Mouse (Mus musculus) myocyte (in vitro differentiated cells): ENCODE measurements around the gene Ptprcap.

Experiments used
- CEBPB ChIP-seq: IDR thresholded peaks from 2 replicates; pipeline ENCODE4 v1.6.1; 2011; ENCODE audit warnings: mild to moderate bottlenecking, moderate library complexity; ENCODE audit not compliant: poor library complexity, insufficient read depth, severe bottlenecking
- E2F4 ChIP-seq: IDR thresholded peaks from one replicate; pipeline ENCODE4 v1.6.1; 2011; ENCODE audit warnings: mild to moderate bottlenecking, control low read depth, moderate library complexity; ENCODE audit not compliant: insufficient read depth
- POLR2A ChIP-seq: IDR thresholded peaks from one replicate; pipeline ENCODE4 v1.6.1; 2011; ENCODE audit warnings: low read depth, mild to moderate bottlenecking, control low read depth, moderate library complexity; ENCODE audit not compliant: insufficient read length

DNA sequence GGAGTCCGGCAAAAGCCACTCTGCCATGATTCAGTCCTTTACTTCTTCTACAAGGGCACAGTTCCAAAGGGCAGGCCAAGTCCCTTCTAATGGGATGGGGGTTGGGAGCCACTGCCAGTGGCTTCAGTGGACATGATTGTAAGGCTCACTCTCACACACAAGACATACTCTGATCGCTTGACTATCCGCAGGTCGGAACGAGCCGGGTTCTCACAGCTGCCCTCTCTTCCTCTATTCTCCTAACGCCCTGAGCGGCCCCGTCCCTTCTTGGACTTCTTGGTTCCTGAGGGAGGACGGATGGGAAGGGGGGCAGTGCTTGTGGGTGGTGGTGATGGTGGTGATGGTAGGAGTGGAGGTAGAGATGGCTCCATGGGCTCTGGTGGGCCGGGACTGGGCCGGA lies 3.4 kb downstream of the Ptprcap start:
- TF ChIP-seq POLR2A (no peak), E2F4 (no peak), CEBPB (no peak)
